Mouse (Mus musculus) gonadal fat pad, adult 2 months (tissue): ENCODE data around the gene Usf2. TPM values are rescaled to one million over a fixed set of nuclear protein-coding genes. Genes with fewer than 3 reads are reported as not detected.
A peak's percentile ranks its signal among the peaks of the same experiment; 100 is the strongest.
"Not testable (repeated sequence)": the region's sequence is repeated elsewhere in the genome, so short reads cannot be mapped to it uniquely, and the experiment has no call there.

Experiments used
- DNase-seq: peaks from one replicate; pipeline ENCODE4 v3.0.0-alpha.2; 2012; ENCODE audit warnings: low read depth
- polyA plus RNA-seq: library from polyadenylated mRNA; depleted of rRNA; stranded (reverse); fragments of >200 nt; gene quantifications from 2 replicates; pipeline ENCODE4 v1.2.3, GENCODE M21; 2012

The Usf2 gene
- polyA plus RNA-seq, 1 experiment, result 84.7 TPM

- DNase-seq, result no peak
Measured at GRCm38 (mm10) chr7:30958109-30958865, 1.7 kb upstream of the Usf2 start.

GRCm38 (mm10) chr7:30957367-30957783, 772 bp upstream of the Usf2 start:
- peak; percentile 37 for DNase-seq

DNA sequence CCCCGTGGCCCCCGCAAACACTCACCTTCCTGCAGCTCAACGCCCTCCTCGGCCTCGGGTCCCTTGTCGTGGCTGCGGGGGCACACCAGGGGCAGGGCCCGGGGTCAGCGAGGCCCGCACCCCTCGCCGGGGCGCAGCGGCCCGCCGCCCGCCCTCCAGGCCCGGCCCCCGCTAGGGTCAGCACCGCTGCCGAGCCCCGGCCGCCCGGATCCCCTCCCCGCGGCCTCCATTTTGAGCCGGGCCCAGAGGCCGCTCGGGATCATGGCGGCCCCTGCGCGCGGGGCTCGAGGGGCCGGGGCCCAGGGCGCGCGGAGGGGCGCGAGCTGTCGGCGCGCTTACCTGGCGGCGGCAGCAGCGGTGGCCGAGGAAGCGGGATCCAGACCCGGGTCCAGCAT, 249 bp downstream of the Usf2 start:
- DNase-seq, result no peak

GRCm38 (mm10) chr7:30955584-30956356, 833 bp downstream of the Usf2 start:
- DNase-seq, result no peak

GRCm38 (mm10) chr7:30954971-30955520, 1.6 kb downstream of the Usf2 start:
- DNase-seq, result no peak

DNA sequence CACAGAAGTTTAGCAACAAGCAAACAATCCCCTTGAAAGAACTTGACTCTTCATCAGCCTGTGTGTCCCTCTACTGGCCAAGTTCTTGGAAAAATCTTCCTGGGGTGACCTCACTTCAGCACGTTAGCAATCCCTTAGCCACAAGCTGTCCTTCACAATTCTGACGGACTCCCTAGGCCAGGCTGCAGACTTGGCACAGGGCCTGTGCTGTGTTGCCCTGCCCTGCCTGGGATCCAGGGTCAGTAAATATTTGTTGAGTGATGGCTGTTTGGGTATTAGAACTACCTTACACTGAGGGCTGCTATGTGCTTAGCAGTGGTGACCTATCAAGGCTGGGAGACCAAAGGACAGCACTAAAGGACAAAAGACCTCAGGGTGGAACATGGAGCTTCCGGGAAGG, 2.6 kb downstream of the Usf2 start:
- no peak for DNase-seq

GRCm38 (mm10) chr7:30953459-30953858, 3.1 kb downstream of the Usf2 start:
- DNase-seq, result no peak

GRCm38 (mm10) chr7:30952441-30953265, 4.0 kb downstream of the Usf2 start:
- no peak for DNase-seq

DNA sequence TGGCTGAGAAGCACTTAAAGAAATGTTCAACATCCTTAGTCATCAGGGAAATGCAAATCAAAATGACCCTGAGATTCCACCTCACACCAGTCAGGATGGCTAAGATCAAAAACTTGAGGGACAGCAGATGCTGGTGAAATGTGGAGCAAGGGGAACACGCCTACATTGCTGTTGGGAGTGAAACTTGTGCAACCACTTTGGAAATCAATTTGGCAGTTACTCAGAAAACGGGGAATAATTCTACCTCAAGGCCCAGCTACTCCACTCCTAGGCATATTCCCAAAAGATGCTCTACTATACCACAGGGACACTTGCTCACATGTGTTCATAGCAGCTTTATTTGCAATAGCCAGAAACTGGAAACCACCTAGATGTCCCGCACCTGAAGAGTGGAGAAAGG, 6.7 kb downstream of the Usf2 start:
- peak; percentile 41 for DNase-seq

- DNase-seq, result no peak
Measured at GRCm38 (mm10) chr7:30945876-30946275, 10.7 kb downstream of the Usf2 start.

- not testable (repeated sequence) for DNase-seq
Measured at GRCm38 (mm10) chr7:30945466-30945865, 11.1 kb downstream of the Usf2 start.

GRCm38 (mm10) chr7:30944706-30945105, 11.9 kb downstream of the Usf2 start:
- not testable (repeated sequence) for DNase-seq

DNA sequence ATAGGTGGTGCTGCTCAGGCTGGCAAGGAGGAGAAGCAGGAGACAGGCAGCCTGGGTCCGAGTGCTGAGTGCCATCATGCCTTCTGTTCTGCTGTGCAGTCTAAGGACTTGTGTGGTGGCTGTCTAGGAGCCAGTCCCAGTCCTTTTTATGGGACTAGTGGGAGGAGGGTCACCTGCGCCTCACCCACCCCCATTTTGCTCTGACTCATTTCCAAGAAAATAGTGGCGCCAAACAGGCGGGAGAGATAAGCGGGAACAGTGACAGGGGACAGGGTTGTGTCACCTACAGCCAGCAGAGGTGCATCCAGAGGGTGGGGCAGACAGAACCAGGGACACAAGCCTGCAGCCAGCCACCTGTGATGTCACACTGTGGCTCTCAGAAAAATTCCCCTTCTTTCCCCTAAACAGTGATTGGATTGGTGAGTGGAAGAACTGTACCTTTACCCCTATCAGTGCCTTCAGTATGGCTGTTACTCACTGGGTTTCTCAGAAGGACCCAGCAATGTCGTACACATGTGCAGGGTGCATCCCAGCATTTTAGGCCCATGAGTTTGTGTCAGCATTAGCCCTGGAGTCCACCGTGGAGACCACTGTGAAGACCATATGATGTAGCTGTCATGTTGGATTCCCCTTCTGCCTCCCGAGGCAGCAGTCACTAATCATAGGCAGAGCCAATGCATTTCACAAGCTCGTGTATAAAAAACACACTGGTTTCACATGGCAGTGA, 12.5 kb downstream of the Usf2 start, which contains the start of gene Hamp:
Gene Hamp, minus strand, starts transcription at position 124 of the 727 bp plus-strand sequence.
- DNase-seq, result no peak

- DNase-seq, result not testable (repeated sequence)
Measured at GRCm38 (mm10) chr7:30942365-30942764, 14.2 kb downstream of the Usf2 start.

DNA sequence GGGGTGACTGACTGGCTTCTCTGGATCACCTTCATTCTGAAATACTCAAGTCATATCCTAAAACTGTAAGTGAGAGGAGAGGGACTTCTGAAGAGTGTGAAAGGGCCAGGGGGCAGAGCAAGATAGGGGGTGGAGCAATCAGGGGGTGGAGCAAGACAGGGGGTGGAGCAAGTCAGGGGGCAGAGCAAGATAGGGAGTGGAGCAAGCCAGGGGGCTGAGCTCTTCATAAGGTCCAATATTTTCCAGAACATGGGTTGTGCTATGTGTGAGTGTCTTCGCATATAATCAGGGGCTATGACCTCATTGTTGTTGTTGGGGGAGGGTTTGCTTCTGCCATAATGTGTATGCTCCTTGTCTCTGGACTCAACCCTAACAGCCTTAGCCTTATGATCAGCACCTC, 16.5 kb downstream of the Usf2 start:
- not testable (repeated sequence) for DNase-seq

- DNase-seq, result not testable (repeated sequence)
Measured at GRCm38 (mm10) chr7:30935422-30936099, 21.0 kb downstream of the Usf2 start.

DNA sequence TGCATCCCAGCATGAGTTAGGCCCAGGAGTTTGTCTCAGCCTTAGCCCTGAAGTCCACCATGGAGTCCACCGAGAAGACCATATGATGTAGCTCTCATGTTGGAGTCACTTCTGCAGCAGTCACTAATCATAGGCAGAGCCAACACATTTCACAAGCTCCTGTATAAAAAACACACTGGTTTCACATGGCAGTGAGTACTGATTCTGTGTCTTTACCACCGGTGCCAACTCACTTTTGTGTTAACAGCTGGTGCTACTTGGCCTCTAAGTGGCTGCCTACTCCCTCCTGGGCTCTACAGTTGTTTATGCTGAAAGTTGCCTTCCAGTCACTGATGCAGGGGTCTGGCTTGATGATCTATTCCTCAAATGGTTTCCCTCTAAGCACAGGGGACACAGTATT, 32.0 kb downstream of the Usf2 start, which contains the start of gene Hamp2:
Gene Hamp2, minus strand, starts transcription at position 101 of the 400 bp plus-strand sequence.
- DNase-seq, result not testable (repeated sequence)

DNA sequence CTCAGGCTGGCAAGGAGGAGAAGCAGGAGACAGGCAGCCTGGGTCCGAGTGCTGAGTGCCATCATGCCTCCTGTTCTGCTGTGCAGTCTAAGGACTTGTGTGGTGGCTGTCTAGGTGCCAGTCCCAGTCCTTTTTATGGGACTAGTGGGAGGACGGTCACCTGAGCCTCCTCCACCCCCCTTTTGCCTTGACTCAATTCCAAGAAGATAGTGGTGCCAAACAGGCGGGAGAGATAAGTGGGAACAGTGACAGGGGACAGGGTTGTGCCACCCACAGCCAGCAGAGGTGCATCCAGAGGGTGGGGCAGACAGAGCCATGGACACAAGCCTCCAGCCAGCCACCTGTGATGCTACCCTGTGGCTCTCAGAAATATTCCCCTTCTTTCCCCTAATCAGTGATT, 32.5 kb downstream of the Usf2 start:
- no peak for DNase-seq

DNA sequence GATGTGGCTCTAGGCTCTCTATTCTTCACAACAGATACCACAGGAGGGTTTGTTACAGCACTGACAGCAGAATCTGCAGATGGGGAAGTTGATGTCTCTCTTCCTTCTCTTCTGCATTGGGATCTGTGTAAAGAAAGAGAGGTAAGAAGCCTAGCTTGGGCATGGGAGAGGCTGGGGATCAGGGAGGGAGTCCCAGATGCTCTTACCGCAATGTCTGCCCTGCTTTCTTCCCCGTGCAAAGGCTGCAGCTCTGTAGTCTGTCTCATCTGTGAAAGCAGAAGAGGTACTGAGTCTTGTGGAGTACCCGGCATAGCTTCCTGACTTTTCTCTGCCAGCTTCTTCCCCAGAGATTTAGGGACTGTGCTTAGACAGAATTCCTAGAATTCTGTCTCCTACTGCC, 34.1 kb downstream of the Usf2 start:
- DNase-seq, result not testable (repeated sequence)

DNA sequence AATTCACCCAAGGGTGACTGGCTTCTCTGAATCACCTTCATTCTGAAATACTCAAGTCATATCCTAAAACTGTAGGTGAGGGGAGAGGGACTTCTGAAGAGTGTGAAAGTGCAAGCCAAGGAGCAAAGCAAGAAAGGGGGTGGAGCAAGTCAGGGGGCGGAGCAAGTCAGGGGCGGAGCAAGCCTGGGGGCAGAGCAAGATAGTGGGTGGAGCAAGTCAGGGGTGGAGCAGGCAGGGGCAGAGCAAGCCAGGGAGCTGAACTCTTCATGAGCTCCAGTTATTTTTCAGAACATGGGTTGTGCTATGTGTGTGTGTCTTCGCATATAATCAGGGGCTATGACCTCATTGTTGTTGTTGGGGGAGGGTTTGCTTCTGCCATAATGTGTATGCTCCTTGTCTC, 36.4 kb downstream of the Usf2 start:
- no peak for DNase-seq
